Mouse (Mus musculus) CH12.LX (cell line): ENCODE measurements around the gene Hinfp.

Experiments used
- HCFC1 ChIP-seq: IDR thresholded peaks from 2 replicates; pipeline ENCODE4 v1.6.1; 2012; ENCODE audit warnings: low read depth, mild to moderate bottlenecking, inconsistent platforms, low read length, improper control_type of control experiment
- MYC ChIP-seq: IDR thresholded peaks from 2 replicates; pipeline ENCODE4 v1.6.1; 2011; ENCODE audit warnings: low read depth, mild to moderate bottlenecking, improper control_type of control experiment, low read length
- ZKSCAN1 ChIP-seq: IDR thresholded peaks from 2 replicates; pipeline ENCODE4 v1.6.1; 2012; ENCODE audit warnings: low read depth, inconsistent platforms, low read length, improper control_type of control experiment, borderline replicate concordance

DNA sequence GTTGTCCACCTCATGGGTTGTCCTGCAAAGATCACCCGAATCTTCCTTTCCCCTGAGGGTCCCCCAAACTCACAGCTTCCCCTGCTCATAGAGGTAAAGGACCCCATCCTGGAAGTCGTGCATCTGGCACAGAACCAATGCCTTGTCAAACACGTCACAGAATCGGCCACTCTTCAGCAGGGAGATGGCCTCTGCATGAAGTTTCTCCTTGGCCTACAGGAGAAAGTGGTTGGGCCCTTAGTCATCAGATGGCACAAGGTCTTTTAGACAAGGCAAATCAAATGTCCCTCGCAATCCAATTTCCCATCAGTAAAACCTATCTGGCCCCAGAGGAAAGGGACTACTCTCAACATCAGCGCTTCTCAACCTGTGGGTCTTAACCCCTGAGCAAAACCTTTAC, 47.7 kb upstream of the Hinfp start:
- TF ChIP-seq HCFC1, result no peak
- TF ChIP-seq MYC, result no peak
- no peak for TF ChIP-seq ZKSCAN1
